Mouse (Mus musculus): ENCODE data around the gene Uqcc3.

GRCm38 (mm10) chr19:8892829-8893766, 12.4 kb upstream of the Uqcc3 start, which contains the start of gene Ints5:
- peak; percentile 78 for TF ChIP-seq POLR2A (IDR thresholded peaks at IDR 0.05; ENCODE audit: borderline replicate concordance, extremely low read depth, insufficient read depth, insufficient read length, poor library complexity, severe bottlenecking)
- TF ChIP-seq CTCF (IDR thresholded peaks at IDR 0.05; ENCODE audit: borderline replicate concordance, extremely low read depth, insufficient read depth, insufficient read length): no peak
